Mouse (Mus musculus): Measurements from ENCODE around the gene Id2.

Id2 gene

DNA sequence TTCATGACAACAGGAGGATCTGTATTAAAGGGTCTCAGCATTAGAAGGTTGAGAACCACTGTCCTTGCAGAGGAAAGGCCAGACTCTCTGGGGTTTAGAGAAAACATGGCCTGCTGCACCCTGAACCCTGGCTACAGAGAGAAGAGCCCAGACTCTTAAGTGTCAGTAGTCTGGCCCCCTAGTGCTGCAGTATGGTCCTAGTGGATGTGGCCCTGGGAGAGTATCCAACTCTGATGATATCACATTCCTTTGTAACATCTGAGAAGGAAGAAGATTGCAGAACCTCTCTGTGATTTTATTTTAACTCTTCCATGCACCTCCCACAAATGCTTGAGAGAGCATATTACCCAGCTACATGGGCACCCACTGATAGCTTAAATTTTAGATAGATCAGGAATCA is 7.6 kb upstream of the Id2 start:
- DNase-seq (ENCODE audit: low spot score) = no peak

DNA sequence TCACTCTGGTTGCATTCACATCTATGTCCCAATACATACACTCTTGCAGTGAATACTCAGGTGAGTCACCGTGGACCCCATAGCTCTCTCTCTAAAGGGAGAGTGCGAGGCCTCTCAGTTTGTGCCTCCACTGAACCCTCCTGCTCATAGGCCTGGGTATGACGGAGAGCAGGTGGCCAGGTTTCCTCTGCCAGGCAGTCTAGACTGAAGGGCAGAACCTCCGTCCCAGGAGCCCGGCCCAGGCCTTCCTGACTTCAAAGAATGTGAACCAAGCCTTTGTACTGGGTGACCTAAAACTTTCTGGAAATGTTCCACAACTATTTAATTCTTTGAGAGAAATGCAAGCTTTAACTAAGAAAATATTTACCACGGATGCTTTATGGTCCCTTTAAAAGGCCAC is 7.0 kb upstream of the Id2 start:
- no peak for DNase-seq (ENCODE audit: low spot score)

- DNase-seq (ENCODE audit: low spot score) = no peak
Measured at GRCm38 (mm10) chr12:25101389-25101788, 4.4 kb upstream of the Id2 start.

DNA sequence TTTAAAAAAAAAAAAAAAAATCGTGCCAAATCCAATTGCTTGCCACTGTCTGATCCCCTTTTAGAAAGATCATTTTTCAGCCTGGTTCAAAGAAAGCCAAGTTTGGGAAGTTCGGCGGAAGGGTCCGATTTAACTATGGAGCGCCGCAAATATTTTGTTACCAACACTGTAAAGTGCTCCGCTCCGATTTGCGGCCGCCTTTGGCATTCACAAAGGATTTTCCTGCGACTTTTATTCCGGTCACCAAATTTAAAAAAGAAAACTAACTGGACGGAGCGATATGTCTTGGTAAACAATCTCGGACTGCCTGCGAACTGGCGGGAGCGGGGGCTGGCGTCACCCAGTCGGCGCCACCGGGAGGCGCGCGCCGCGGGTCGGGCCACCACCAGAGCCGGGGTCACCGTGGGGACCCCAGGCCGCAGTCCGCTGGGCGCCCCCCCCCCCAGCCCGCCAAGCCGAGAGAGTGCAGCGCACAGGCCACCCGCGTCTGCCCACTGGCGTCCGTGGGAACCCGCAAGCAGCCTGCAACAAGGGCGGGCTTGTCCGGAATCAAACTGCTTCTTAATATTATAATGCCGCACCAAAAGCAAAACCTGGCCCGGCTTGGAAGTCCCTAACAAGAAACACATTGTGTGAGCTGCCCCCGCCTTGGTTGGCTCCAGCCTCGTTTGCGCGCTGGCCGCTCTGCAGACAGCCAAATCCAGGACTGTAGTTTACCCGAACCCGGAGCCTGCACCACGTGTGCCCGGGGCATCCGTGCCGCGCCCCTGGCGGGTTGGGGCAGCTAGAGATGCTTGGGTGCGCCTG is 3.7 kb upstream of the Id2 start:
- peak; percentile 36 for DNase-seq (ENCODE audit: low spot score)

- peak; percentile 63 for DNase-seq (ENCODE audit: low spot score)
Measured at GRCm38 (mm10) chr12:25099563-25100408, 2.8 kb upstream of the Id2 start.

DNA sequence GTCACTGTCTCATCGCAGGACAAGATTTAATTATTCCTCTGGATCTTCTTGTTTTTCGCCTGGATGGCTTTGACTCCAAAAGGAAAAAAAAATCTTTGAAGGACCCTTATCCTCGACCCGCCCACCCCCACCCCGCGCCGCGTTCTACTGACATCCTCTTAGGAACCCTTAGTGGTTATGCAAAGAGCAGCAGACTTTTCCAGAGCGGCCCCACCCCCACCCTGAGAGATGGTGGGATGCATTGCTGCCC is 2.3 kb upstream of the Id2 start:
- peak; percentile 26 for DNase-seq (ENCODE audit: low spot score)

DNA sequence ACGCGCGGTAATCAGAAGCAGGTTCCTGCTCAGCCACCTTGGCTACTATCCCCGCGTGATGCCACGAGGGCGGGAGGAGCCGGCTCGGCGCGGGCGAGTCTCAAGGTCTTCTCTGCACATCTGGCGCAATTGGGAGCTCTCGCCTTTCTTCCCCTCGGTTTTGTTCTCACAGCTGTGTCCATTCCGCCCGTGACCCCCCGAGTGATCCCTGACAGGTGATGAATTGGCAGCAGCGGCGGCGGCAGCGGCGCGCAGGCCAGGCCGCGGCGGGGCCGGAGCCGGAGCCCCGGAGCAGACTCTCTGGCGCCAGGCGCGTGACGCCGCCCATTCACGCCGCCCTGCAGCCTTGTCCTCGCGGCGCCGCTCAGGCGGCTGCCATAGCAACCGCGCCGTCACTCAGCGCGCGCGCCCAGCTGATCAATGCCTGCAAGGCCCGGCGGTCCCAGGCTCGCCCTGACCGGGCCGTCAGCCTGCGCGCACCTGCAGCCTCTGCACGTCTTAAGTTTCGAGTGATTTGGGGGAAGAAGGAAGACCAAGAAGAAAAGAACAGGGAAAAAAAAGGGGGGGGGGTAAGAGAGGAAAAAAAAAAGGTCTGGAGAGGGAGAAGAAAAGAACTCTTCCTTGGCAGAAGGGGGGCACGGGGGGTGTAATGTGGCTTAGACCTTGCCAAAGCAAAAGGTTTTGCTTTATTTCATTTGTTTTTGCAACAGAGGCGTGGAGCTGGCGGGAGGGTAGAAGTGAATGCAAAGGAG is 1.8 kb upstream of the Id2 start:
- DNase-seq (ENCODE audit: low spot score) = peak; percentile 91

GRCm38 (mm10) chr12:25098161-25098550 is 1.2 kb upstream of the Id2 start:
- no peak for DNase-seq (ENCODE audit: low spot score)

DNA sequence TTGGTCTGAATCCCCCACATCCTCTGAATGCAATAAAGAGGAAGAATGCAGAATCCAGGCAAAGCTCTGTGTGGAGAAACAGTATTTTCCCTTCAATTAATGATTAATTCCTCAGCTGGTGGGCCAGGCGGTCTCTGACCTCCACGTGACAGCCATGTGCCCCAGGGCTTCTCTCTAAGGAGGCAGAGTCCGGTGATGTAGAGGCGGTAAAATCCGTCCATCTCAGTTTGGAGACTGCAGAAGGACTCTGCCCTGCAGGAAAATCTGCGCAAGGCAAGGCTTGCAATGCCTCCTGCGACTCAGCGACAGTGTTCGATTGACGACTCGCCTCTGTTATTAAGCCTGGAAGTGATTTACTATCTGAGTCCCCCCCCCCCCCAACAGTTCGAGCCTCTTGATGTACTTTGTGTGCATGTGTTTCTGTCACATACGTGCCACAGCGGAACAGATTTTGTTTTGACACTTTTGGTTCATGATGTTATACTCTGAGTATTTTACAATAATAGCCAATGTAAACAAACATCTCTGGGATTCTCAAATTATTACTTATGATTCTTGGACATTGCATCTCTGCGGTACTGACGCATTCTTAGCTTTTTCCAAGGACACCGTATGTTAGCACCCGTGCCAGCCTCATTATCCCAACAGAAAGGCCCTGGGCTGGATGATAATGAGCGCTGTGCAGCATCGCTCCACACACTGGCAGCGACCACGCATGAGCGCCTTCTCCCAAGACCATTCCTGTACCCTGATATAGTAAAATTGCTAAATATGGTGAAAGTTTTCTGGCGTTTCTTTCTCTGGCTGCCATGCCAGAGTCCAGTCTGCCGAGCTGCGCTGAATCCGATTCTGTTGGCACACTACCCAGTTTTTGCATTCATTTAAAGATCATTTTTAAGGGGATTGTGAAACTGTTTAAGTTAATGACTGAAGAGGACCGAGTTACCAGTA is 545 bp upstream of the Id2 start:
- DNase-seq (ENCODE audit: low spot score) = peak; percentile 48

- no peak for DNase-seq (ENCODE audit: low spot score)
Measured at GRCm38 (mm10) chr12:25096640-25097051, 294 bp downstream of the Id2 start.

GRCm38 (mm10) chr12:25095974-25096639 is 833 bp downstream of the Id2 start:
- DNase-seq (ENCODE audit: low spot score) = peak; percentile 97

DNA sequence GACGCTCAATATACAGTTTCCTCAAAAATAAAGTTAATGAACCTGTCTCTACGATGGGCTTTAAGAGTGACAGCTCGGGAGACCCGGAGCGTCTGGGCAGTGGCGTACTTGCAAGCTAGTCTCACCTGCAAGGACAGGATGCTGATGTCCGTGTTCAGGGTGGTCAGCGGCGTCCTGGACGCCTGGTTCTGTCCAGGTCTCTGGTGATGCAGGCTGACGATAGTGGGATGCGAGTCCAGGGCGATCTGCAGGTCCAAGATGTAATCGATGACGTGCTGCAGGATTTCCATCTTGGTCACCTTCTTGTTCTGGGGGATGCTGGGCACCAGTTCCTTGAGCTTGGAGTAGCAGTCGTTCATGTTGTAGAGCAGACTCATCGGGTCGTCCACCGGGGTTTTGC is 1.4 kb downstream of the Id2 start:
- no peak for DNase-seq (ENCODE audit: low spot score)

- no peak for DNase-seq (ENCODE audit: low spot score)
Measured at GRCm38 (mm10) chr12:25094621-25095521, 2.1 kb downstream of the Id2 start.

DNA sequence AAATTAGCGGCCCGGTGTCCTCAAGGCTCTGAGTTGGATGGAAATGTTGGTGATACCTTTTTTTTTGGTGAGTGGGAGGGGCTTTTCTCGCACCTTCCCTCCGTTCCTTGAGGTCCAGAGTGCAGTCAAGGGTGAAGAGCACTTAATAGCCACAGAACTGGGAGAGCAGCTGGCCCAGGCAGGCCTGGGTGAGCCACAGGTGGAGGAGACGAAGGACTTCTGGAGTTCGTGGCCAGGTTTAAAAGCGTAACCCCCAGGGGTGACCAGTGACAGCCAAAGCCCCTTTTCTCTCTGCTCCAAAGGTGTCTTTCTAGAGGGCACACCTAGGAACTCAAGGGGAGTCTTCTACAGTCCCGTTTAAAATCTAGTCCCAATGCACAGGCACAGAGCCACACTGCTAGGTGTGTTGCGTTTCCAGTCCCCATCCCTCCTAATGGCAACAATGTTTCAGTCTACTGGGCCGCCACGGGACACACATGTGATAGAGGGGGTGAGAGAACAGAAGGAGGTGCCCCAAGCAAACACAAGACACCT is 3.6 kb downstream of the Id2 start:
- no peak for DNase-seq (ENCODE audit: low spot score)

- peak; percentile 15 for DNase-seq (ENCODE audit: low spot score)
Measured at GRCm38 (mm10) chr12:25092751-25093211, 4.2 kb downstream of the Id2 start.

DNA sequence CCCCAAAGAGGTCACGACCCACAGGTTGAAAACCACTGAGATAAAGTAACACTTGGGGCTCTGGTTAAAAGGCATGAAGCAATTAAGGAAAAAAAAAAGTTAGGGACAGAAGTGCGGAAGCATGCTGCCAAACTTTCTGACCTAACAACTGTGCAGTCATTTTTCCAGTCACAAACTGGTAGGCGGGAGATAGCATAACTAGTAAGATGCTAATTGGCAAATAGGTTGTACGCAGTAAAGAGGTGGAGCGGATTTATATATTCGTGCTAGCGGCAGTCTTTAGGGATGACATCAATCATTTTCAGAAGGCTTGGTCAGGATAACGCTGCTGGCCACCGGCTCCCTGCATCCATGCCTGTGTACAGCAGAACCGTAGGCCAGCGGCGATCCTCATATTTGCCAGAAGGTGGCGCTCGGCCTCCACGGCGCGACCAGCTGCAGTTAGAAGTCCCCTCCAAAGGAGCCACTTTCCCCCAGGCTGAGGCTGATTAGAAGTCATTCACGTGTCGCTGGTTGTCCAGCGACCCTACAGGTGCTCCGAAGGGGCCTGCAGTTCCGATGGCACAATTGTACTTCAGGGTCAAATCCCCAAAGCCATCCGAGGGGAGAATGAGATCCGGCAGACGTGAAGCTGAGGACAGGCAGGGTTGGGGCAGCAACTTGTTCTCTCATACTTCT is 4.8 kb downstream of the Id2 start:
- DNase-seq (ENCODE audit: low spot score) = peak; percentile 73

GRCm38 (mm10) chr12:25089433-25089832 is 7.5 kb downstream of the Id2 start:
- DNase-seq (ENCODE audit: low spot score) = no peak

- DNase-seq (ENCODE audit: low spot score) = no peak
Measured at GRCm38 (mm10) chr12:25086966-25087365, 10.0 kb downstream of the Id2 start.
